Mouse (Mus musculus): ENCODE data around the gene Fibp. TPM values are rescaled to one million over a fixed set of nuclear protein-coding genes. Genes with fewer than 3 reads are reported as not detected.

The Fibp gene
- polyA plus RNA-seq, 1 experiment from 2014 or later = 151 TPM

Other genes starting within 250 kb of the Fibp start
- 54.3 and 59.7 TPM in 2 replicates for gene Pacs1, start 187.5 kb upstream of the Fibp start, polyA plus RNA-seq (2014; fragmentation: Nextera tagmentation; extraction: Ambion mirVana)
- 299 and 305 TPM in 2 replicates for gene Sf3b2, start 165.2 kb upstream of the Fibp start, polyA plus RNA-seq (2014; fragmentation: Nextera tagmentation; extraction: Ambion mirVana)
- 34.2 and 39.8 TPM in 2 replicates for gene Gal3st3, start 162.3 kb upstream of the Fibp start, polyA plus RNA-seq (2014; fragmentation: Nextera tagmentation; extraction: Ambion mirVana)
- not detected in 2 replicates for gene Catsper1, start 124.9 kb upstream of the Fibp start, polyA plus RNA-seq (2014; fragmentation: Nextera tagmentation; extraction: Ambion mirVana)
- gene Cst6, start 111.0 kb upstream of the Fibp start, polyA plus RNA-seq (2014; fragmentation: Nextera tagmentation; extraction: Ambion mirVana) = 11.2 and 12.2 TPM in 2 replicates
- 35.0 and 37.2 TPM in 2 replicates for gene Eif1ad, start 93.9 kb upstream of the Fibp start, polyA plus RNA-seq (2014; fragmentation: Nextera tagmentation; extraction: Ambion mirVana)
- 308 and 323 TPM in 2 replicates for gene Banf1, start 93.4 kb upstream of the Fibp start, polyA plus RNA-seq (2014; fragmentation: Nextera tagmentation; extraction: Ambion mirVana)
- 53.3 and 57.3 TPM in 2 replicates for gene Sart1, start 71.9 kb upstream of the Fibp start, polyA plus RNA-seq (2014; fragmentation: Nextera tagmentation; extraction: Ambion mirVana)
- not detected in 2 replicates for gene Tsga10ip, start 58.1 kb upstream of the Fibp start, polyA plus RNA-seq (2014; fragmentation: Nextera tagmentation; extraction: Ambion mirVana)
- 237 and 253 TPM in 2 replicates for gene Drap1, start 35.6 kb upstream of the Fibp start, polyA plus RNA-seq (2014; fragmentation: Nextera tagmentation; extraction: Ambion mirVana)
- gene AI837181, start 35.5 kb upstream of the Fibp start, polyA plus RNA-seq (2014; fragmentation: Nextera tagmentation; extraction: Ambion mirVana) = 61.3 and 66.0 TPM in 2 replicates
- gene Fosl1, start 13.1 kb upstream of the Fibp start, polyA plus RNA-seq (2014; fragmentation: Nextera tagmentation; extraction: Ambion mirVana) = not detected in 2 replicates
- gene Ccdc85b, start 2.7 kb upstream of the Fibp start, polyA plus RNA-seq (2014; fragmentation: Nextera tagmentation; extraction: Ambion mirVana) = 10.4 and 10.9 TPM in 2 replicates
- 4.2 and 5.4 TPM in 2 replicates for gene Ctsw, start 7.9 kb downstream of the Fibp start, polyA plus RNA-seq (2014; fragmentation: Nextera tagmentation; extraction: Ambion mirVana)
- gene Efemp2, start 13.3 kb downstream of the Fibp start, polyA plus RNA-seq (2014; fragmentation: Nextera tagmentation; extraction: Ambion mirVana) = 37.8 and 41.1 TPM in 2 replicates
- 40.0 and 41.7 TPM in 2 replicates for gene Mus81, start 27.8 kb downstream of the Fibp start, polyA plus RNA-seq (2014; fragmentation: Nextera tagmentation; extraction: Ambion mirVana)
- 3,620 and 3,763 TPM in 2 replicates for gene Cfl1, start 29.8 kb downstream of the Fibp start, polyA plus RNA-seq (2014; fragmentation: Nextera tagmentation; extraction: Ambion mirVana)
- 0.21 and 0.58 TPM in 2 replicates for gene 1700020D05Rik, start 43.2 kb downstream of the Fibp start, polyA plus RNA-seq (2014; fragmentation: Nextera tagmentation; extraction: Ambion mirVana)
- gene Snx32, start 49.9 kb downstream of the Fibp start, polyA plus RNA-seq (2014; fragmentation: Nextera tagmentation; extraction: Ambion mirVana) = 87.1 and 96.5 TPM in 2 replicates
- 0.07 and 0.15 TPM in 2 replicates for gene Ovol1, start 100.0 kb downstream of the Fibp start, polyA plus RNA-seq (2014; fragmentation: Nextera tagmentation; extraction: Ambion mirVana)
- gene Ap5b1, start 107.4 kb downstream of the Fibp start, polyA plus RNA-seq (2014; fragmentation: Nextera tagmentation; extraction: Ambion mirVana) = 3.8 and 4.0 TPM in 2 replicates
- gene Rnaseh2c, start 141.3 kb downstream of the Fibp start, polyA plus RNA-seq (2014; fragmentation: Nextera tagmentation; extraction: Ambion mirVana) = 55.1 and 55.3 TPM in 2 replicates
- 38.4 and 41.0 TPM in 2 replicates for gene Kat5, start 149.6 kb downstream of the Fibp start, polyA plus RNA-seq (2014; fragmentation: Nextera tagmentation; extraction: Ambion mirVana)
- 30.2 and 31.0 TPM in 2 replicates for gene Rela, start 176.9 kb downstream of the Fibp start, polyA plus RNA-seq (2014; fragmentation: Nextera tagmentation; extraction: Ambion mirVana)
- gene Sipa1, start 203.1 kb downstream of the Fibp start, polyA plus RNA-seq (2014; fragmentation: Nextera tagmentation; extraction: Ambion mirVana) = 12.7 and 16.2 TPM in 2 replicates
- 11.4 and 11.5 TPM in 2 replicates for gene Map3k11, start 228.1 kb downstream of the Fibp start, polyA plus RNA-seq (2014; fragmentation: Nextera tagmentation; extraction: Ambion mirVana)
- 28.3 and 32.1 TPM in 2 replicates for gene Pcnx3, start 228.3 kb downstream of the Fibp start, polyA plus RNA-seq (2014; fragmentation: Nextera tagmentation; extraction: Ambion mirVana)
- gene Kcnk7, start 243.8 kb downstream of the Fibp start, polyA plus RNA-seq (2014; fragmentation: Nextera tagmentation; extraction: Ambion mirVana) = 0.36 TPM in 1 of 2 replicates, not detected in the other